Mouse (Mus musculus): ENCODE data around the gene Skap1. TPM values are rescaled to one million over a fixed set of nuclear protein-coding genes. Genes with fewer than 3 reads are reported as not detected.

Skap1 gene
- polyA plus RNA-seq, 1 experiment from 2014 or later, result 9.0 TPM

GRCm38 (mm10) chr11:96466987-96467386 lies 2.6 kb downstream of the Skap1 start:
- H3K36me3 ChIP-seq, result no peaks in the 10 kb centered on the region
- H3K27me3 ChIP-seq, result peaks cover 21% of the 10 kb centered on the region
- no peak overlapping the region for H3K4me2 ChIP-seq
- H3K27ac ChIP-seq (replicated peaks), result no peak overlapping the region
- H3K9me3 ChIP-seq, result no peaks in the 10 kb centered on the region
- no peak for ATAC-seq (ENCODE audit: low read depth)
- WGBS, result 40% methylated on average over 7 of the region's 7 CpGs
- no peak overlapping the region for H3K4me3 ChIP-seq
- H3K4me1 ChIP-seq (replicated peaks), result peaks cover 31% of the 10 kb centered on the region
- no peak overlapping the region for H3K9ac ChIP-seq

GRCm38 (mm10) chr11:96468048-96468745 lies 3.8 kb downstream of the Skap1 start:
- Histone ChIP-seq H3K4me2 (no peak overlapping the region), H3K9ac (no peak overlapping the region), H3K27ac (replicated peaks) (no peak overlapping the region), H3K27me3 (peaks cover 18% of the 10 kb centered on the region), H3K4me1 (replicated peaks) (peaks cover 19% of the 10 kb centered on the region), H3K36me3 (no peaks in the 10 kb centered on the region), H3K4me3 (no peak overlapping the region), H3K9me3 (no peaks in the 10 kb centered on the region)
- 69% methylated on average over 9 of the region's 9 CpGs for WGBS
- ATAC-seq (ENCODE audit: low read depth), result no peak

GRCm38 (mm10) chr11:96482711-96483110 lies 18.3 kb downstream of the Skap1 start:
- no peak overlapping the region for H3K4me2 ChIP-seq
- H3K9me3 ChIP-seq, result no peaks in the 10 kb centered on the region
- no peak overlapping the region for H3K27ac ChIP-seq (replicated peaks)
- no peak overlapping the region for H3K9ac ChIP-seq
- no peaks in the 10 kb centered on the region for H3K36me3 ChIP-seq
- 75% methylated on average over 3 of the region's 3 CpGs for WGBS
- H3K4me1 ChIP-seq (replicated peaks), result no peaks in the 10 kb centered on the region; the same call in 1 of the 2 replicates
- no peaks in the 10 kb centered on the region for H3K27me3 ChIP-seq
- no peak for ATAC-seq (ENCODE audit: low read depth)
- H3K4me3 ChIP-seq, result no peak overlapping the region

- Histone ChIP-seq H3K36me3 (no peaks in the 10 kb centered on the region), H3K27me3 (no peaks in the 10 kb centered on the region), H3K9me3 (no peaks in the 10 kb centered on the region), H3K9ac (no peak overlapping the region), H3K27ac (replicated peaks) (no peak overlapping the region), H3K4me3 (no peak overlapping the region), H3K4me1 (replicated peaks) (no peaks in the 10 kb centered on the region; the same call in 1 of the 2 replicates), H3K4me2 (no peak overlapping the region)
- ATAC-seq (ENCODE audit: low read depth), result no peak
Observed at GRCm38 (mm10) chr11:96483179-96483578, 18.8 kb downstream of the Skap1 start.

- H3K27me3 ChIP-seq, result no peaks in the 10 kb centered on the region; the same call in 1 of the 2 replicates
- H3K9ac ChIP-seq, result no peak overlapping the region
- no peak for ATAC-seq (ENCODE audit: low read depth)
- no peak overlapping the region for H3K27ac ChIP-seq (replicated peaks)
- WGBS, result 53% methylated on average over 8 of the region's 8 CpGs
- H3K36me3 ChIP-seq, result no peaks in the 10 kb centered on the region
- H3K9me3 ChIP-seq, result no peaks in the 10 kb centered on the region
- no peak overlapping the region for H3K4me2 ChIP-seq
- H3K4me3 ChIP-seq, result no peak overlapping the region
- peaks cover 6% of the 10 kb centered on the region; the same call in 1 of the 2 replicates for H3K4me1 ChIP-seq (replicated peaks)
Observed at GRCm38 (mm10) chr11:96498481-96498880, 34.1 kb downstream of the Skap1 start.

- Histone ChIP-seq H3K4me1 (replicated peaks) (peaks cover 6% of the 10 kb centered on the region; the same call in 1 of the 2 replicates), H3K9me3 (no peaks in the 10 kb centered on the region), H3K27me3 (no peaks in the 10 kb centered on the region; the same call in 1 of the 2 replicates), H3K27ac (replicated peaks) (no peak overlapping the region), H3K4me2 (no peak overlapping the region), H3K9ac (no peak overlapping the region), H3K36me3 (no peaks in the 10 kb centered on the region), H3K4me3 (no peak overlapping the region)
- WGBS, result 56% methylated on average over 6 of the region's 6 CpGs
- no peak for ATAC-seq (ENCODE audit: low read depth)
Observed at GRCm38 (mm10) chr11:96501042-96501441, 36.6 kb downstream of the Skap1 start.

GRCm38 (mm10) chr11:96502948-96503347 lies 38.6 kb downstream of the Skap1 start:
- H3K9ac ChIP-seq, result no peak overlapping the region
- H3K9me3 ChIP-seq, result no peaks in the 10 kb centered on the region
- H3K4me2 ChIP-seq, result no peak overlapping the region
- 81% methylated on average over 3 of the region's 3 CpGs for WGBS
- H3K27me3 ChIP-seq, result no peaks in the 10 kb centered on the region; the same call in 1 of the 2 replicates
- H3K4me3 ChIP-seq, result no peak overlapping the region
- ATAC-seq (ENCODE audit: low read depth), result no peak
- H3K36me3 ChIP-seq, result no peaks in the 10 kb centered on the region
- no peak overlapping the region for H3K27ac ChIP-seq (replicated peaks)
- H3K4me1 ChIP-seq (replicated peaks), result peaks cover 6% of the 10 kb centered on the region; the same call in 1 of the 2 replicates

- Histone ChIP-seq H3K27ac (replicated peaks) (no peak overlapping the region), H3K4me2 (no peak overlapping the region), H3K36me3 (no peaks in the 10 kb centered on the region), H3K9ac (no peak overlapping the region), H3K4me1 (replicated peaks) (no peaks in the 10 kb centered on the region), H3K27me3 (no peaks in the 10 kb centered on the region; the same call in 1 of the 2 replicates), H3K4me3 (no peak overlapping the region), H3K9me3 (no peaks in the 10 kb centered on the region)
- WGBS, result 81% methylated on average over 12 of the region's 12 CpGs
- no peak for ATAC-seq (ENCODE audit: low read depth)
Observed at GRCm38 (mm10) chr11:96504509-96505119, 40.2 kb downstream of the Skap1 start.

GRCm38 (mm10) chr11:96505841-96506240 lies 41.4 kb downstream of the Skap1 start:
- Histone ChIP-seq H3K4me1 (replicated peaks) (no peaks in the 10 kb centered on the region), H3K9ac (no peak overlapping the region), H3K9me3 (no peaks in the 10 kb centered on the region), H3K4me3 (no peak overlapping the region), H3K27ac (replicated peaks) (no peak overlapping the region), H3K27me3 (no peaks in the 10 kb centered on the region), H3K4me2 (no peak overlapping the region), H3K36me3 (no peaks in the 10 kb centered on the region)
- ATAC-seq (ENCODE audit: low read depth), result no peak
- 77% methylated on average over 5 of the region's 5 CpGs for WGBS

- no peaks in the 10 kb centered on the region for H3K27me3 ChIP-seq
- no peak for ATAC-seq (ENCODE audit: low read depth)
- H3K9ac ChIP-seq, result no peak overlapping the region
- no peaks in the 10 kb centered on the region for H3K4me1 ChIP-seq (replicated peaks)
- H3K36me3 ChIP-seq, result no peaks in the 10 kb centered on the region
- H3K27ac ChIP-seq (replicated peaks), result no peak overlapping the region
- no peaks in the 10 kb centered on the region for H3K9me3 ChIP-seq
- H3K4me2 ChIP-seq, result no peak overlapping the region
- WGBS, result 88% methylated on average over 3 of the region's 3 CpGs
- H3K4me3 ChIP-seq, result no peak overlapping the region
Observed at GRCm38 (mm10) chr11:96515164-96515563, 50.8 kb downstream of the Skap1 start.

- H3K9me3 ChIP-seq, result no peaks in the 10 kb centered on the region
- no peak overlapping the region for H3K9ac ChIP-seq
- ATAC-seq (ENCODE audit: low read depth), result no peak
- no peak overlapping the region for H3K4me2 ChIP-seq
- H3K36me3 ChIP-seq, result no peaks in the 10 kb centered on the region
- peaks cover 27% of the 10 kb centered on the region for H3K4me1 ChIP-seq (replicated peaks)
- WGBS, result 69% methylated on average over 6 of the region's 6 CpGs
- H3K4me3 ChIP-seq, result no peak overlapping the region
- H3K27me3 ChIP-seq, result no peaks in the 10 kb centered on the region
- 0 out of 2 replicates have a peak overlapping the region, but pooled peaks have one; percentile 0 for H3K27ac ChIP-seq (replicated peaks)
Observed at GRCm38 (mm10) chr11:96524541-96524940, 60.1 kb downstream of the Skap1 start.

- no peaks in the 10 kb centered on the region for H3K9me3 ChIP-seq
- H3K4me1 ChIP-seq (replicated peaks), result peaks cover 31% of the 10 kb centered on the region
- peak; percentile 58 for ATAC-seq (ENCODE audit: low read depth)
- H3K27me3 ChIP-seq, result no peaks in the 10 kb centered on the region
- 36% methylated on average over 16 of the region's 16 CpGs for WGBS
- H3K9ac ChIP-seq, result peak overlapping the region; percentile 27; the same call in 1 of the 2 replicates
- H3K4me2 ChIP-seq, result peak overlapping the region; percentile 38
- no peaks in the 10 kb centered on the region for H3K36me3 ChIP-seq
- H3K27ac ChIP-seq (replicated peaks), result peak overlapping the region; percentile 84
- no peak overlapping the region for H3K4me3 ChIP-seq
Observed at GRCm38 (mm10) chr11:96526137-96526621, 61.8 kb downstream of the Skap1 start.
